13 mouse cellular contexts compared by ENCODE assay signal in the genomic region with DNA sequence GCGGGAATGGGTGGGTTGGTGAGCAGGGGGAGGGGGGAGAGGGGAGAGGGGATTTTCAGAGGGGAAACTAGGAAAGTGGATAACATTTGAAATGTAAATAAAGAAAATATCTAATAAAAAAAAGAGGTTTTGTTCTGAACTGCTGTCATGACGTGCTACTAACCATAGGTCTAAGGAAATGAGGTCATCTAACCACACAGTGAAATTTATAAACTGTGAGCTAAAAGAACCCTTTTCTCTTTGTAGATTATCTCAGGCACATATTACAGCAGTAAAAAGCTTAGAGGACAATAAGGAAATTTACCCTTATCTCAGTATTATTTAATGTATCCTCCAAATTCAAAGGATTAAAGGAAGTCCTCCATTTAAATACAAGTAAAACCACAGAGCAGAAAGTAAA.
"Had no signal": no experiment of that assay in that cellular context is flagged by ENCODE, and none has a peak within 500 bp of the region (broad histone marks: within the 10 kb centered on the region; RNA-seq: fewer than 3 reads in every experiment).

No protein-coding gene starts in this region.

- H3K4me2 ChIP-seq: liver, embryonic 11.5 days; liver, embryonic 15.5 days; lung, embryonic 15.5 days; midbrain, embryonic 12.5 days; neural tube, embryonic 13.5 days; stomach, embryonic 15.5 days had no signal

- H3K4me3 ChIP-seq: limb, embryonic 10.5 days; liver, embryonic 15.5 days; lung, embryonic 15.5 days; midbrain, embryonic 12.5 days; neural tube, embryonic 13.5 days; stomach, embryonic 15.5 days had no signal

- DNase-seq: kidney, adult 8-10 months; kidney, postnatal 25 days; right cerebral cortex, postnatal 14 days; thymus, adult 2 months; thymus, postnatal 25 days had no signal

- H3K9ac ChIP-seq: liver, embryonic 15.5 days; lung, embryonic 15.5 days; midbrain, embryonic 12.5 days; neural tube, embryonic 13.5 days; stomach, embryonic 15.5 days had no signal

- H3K27ac ChIP-seq: limb, embryonic 10.5 days; liver, embryonic 15.5 days; lung, embryonic 15.5 days; midbrain, embryonic 12.5 days; neural tube, embryonic 13.5 days; stomach, embryonic 15.5 days had no signal

- H3K36me3 ChIP-seq: limb, embryonic 10.5 days; liver, embryonic 15.5 days; lung, embryonic 15.5 days; midbrain, embryonic 12.5 days; neural tube, embryonic 13.5 days; stomach, embryonic 15.5 days had no signal

- H3K9me3 ChIP-seq: limb, embryonic 10.5 days; liver, embryonic 15.5 days; lung, embryonic 15.5 days; megakaryocyte, embryonic 14.5 days; midbrain, embryonic 12.5 days; neural tube, embryonic 13.5 days; stomach, embryonic 15.5 days had no signal

- H3K4me1 ChIP-seq: limb, embryonic 10.5 days; lung, embryonic 15.5 days; midbrain, embryonic 12.5 days; neural tube, embryonic 13.5 days; stomach, embryonic 15.5 days had no signal

- H3K27me3 ChIP-seq: liver, embryonic 15.5 days; lung, embryonic 15.5 days; megakaryocyte, embryonic 14.5 days; midbrain, embryonic 12.5 days; neural tube, embryonic 13.5 days; stomach, embryonic 15.5 days had no signal
